Mouse (Mus musculus) forebrain, embryonic 13.5 days (tissue): ENCODE results near the gene Slc4a4. TPM values are rescaled to one million over a fixed set of nuclear protein-coding genes. Genes with fewer than 3 reads are reported as not detected.

Source experiments
- ATAC-seq: fragments of 200-750 bp; cut with Nextera tagmentation; 2 replicates; pipeline ENCODE4 v1.8.0; 2017
- H3K27ac ChIP-seq: fragments of 300-500 bp; sonication (generic); 2 replicates; pipeline ENCODE4 v1.5.1; 2015; ENCODE audit warnings: inconsistent platforms, mild to moderate bottlenecking, moderate library complexity
- H3K27me3 ChIP-seq: fragments of 300-500 bp; sonication (generic); 2 replicates; pipeline ENCODE4 v1.6.1; 2015; ENCODE audit warnings: mild to moderate bottlenecking, inconsistent platforms
- H3K36me3 ChIP-seq: fragments of 300-500 bp; sonication (generic); 2 replicates; pipeline ENCODE4 v1.6.1; 2015; ENCODE audit warnings: mild to moderate bottlenecking, inconsistent platforms; ENCODE audit not compliant: poor library complexity, severe bottlenecking
- H3K4me1 ChIP-seq: fragments of 300-500 bp; sonication (generic); 2 replicates; pipeline ENCODE4 v1.6.1; 2015; ENCODE audit warnings: inconsistent platforms
- H3K4me2 ChIP-seq: fragments of 300-500 bp; sonication (generic); 2 replicates; pipeline ENCODE4 v1.6.1; 2015; ENCODE audit warnings: inconsistent platforms, mild to moderate bottlenecking, moderate library complexity
- H3K4me3 ChIP-seq: fragments of 300-500 bp; sonication (generic); 2 replicates; pipeline ENCODE4 v1.5.1; 2015; ENCODE audit warnings: mild to moderate bottlenecking, inconsistent platforms
- H3K9ac ChIP-seq: fragments of 300-500 bp; sonication (generic); 2 replicates; pipeline ENCODE4 v1.6.1; 2015; ENCODE audit warnings: mild to moderate bottlenecking, inconsistent platforms
- H3K9me3 ChIP-seq: fragments of 300-500 bp; sonication (generic); replicated peaks from 2 replicates; pipeline ENCODE4 v1.6.1; 2016; ENCODE audit warnings: inconsistent platforms
- WGBS: fragments of 180-500 bp; shearing (Covaris S2); methylation state at CpG from one replicate; pipeline ENCODE4 v1.1.7; 2015; 5-methylcytosine and 5-hydroxymethylcytosine counted together
- polyA plus RNA-seq: library from polyadenylated mRNA; unstranded; fragments of >200 nt; fragmentation: Nextera tagmentation; extraction: Ambion mirVana; gene quantifications from 2 replicates; pipeline ENCODE4 v1.2.1, GENCODE M21; 2015

The Slc4a4 gene
- polyA plus RNA-seq, 1 experiment from 2014 or later = 1.1 TPM

GRCm38 (mm10) chr5:88939782-88940181 lies 53.2 kb downstream of the Slc4a4 start:
- ATAC-seq = no peak

DNA sequence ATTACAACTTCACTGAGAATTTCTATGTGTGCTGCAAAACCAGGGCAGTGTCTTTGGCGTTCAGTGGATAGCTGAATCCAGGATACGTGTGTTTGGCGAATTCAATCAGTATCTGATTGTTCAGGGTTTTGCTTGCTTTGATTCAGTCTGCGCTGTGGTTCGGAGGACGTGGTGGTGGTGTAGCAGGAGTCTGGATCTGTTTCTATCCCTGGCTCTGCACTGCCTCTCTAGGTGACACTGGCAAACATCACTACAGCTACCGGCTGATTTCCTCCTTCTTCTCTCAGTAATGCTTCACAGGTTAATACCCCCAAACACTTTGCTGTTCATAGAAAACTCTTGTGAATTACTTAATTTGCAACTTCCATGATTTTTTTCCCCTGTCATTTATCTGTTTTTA lies 55.3 kb downstream of the Slc4a4 start:
- 86% methylated on average over 7 of the region's 7 CpGs for WGBS
- no peak overlapping the region for H3K27ac ChIP-seq

More at GRCm38 (mm10) chr5:88939782-88940181, 53.2 kb downstream of the Slc4a4 start:
- Histone ChIP-seq H3K9me3 (no peaks in the 10 kb centered on the region), H3K27me3 (no peaks in the 10 kb centered on the region), H3K36me3 (no peaks in the 10 kb centered on the region), H3K4me3 (no peak overlapping the region), H3K9ac (no peak overlapping the region), H3K4me2 (no peak overlapping the region), H3K27ac (no peak overlapping the region), H3K4me1 (no peaks in the 10 kb centered on the region)
- WGBS = 89% methylated on average over 2 of the region's 2 CpGs

DNA sequence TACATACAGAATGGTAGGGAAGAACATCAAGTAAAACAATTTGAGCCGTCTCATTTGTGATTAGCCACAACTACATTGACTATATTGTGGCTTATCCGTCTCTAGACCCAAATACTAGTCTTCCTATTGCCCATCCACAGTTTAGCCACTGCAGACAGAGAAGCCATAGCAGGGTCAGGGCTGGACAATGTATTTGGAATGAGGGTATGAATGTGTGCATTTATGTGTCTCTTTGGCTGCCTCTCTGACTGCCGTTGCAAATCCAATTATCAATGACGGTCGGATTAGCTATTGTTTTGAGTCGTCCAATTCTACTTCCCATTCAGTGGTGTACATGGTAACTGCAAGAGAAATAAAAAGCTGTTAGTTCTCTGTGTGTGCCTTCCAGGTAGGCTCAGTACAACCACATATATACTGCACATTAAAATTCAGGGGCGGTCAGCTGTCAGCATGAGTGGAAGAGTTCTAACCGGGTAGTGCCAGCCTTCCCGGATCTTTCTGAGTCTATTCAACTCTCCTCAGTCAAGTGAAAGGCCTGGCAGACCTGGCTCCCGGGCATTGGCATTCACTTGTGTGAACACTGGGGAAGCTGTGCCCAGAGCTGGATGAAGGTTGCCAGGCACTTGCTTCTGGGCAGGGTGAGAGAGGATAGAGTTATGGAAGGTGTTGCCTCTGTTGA lies 59.2 kb downstream of the Slc4a4 start:
- Histone ChIP-seq H3K27ac (no peak overlapping the region), H3K4me3 (no peak overlapping the region), H3K27me3 (no peaks in the 10 kb centered on the region), H3K9me3 (no peaks in the 10 kb centered on the region), H3K4me1 (peaks cover 8% of the 10 kb centered on the region; the same call in 1 of the 2 replicates), H3K36me3 (no peaks in the 10 kb centered on the region), H3K4me2 (no peak overlapping the region), H3K9ac (no peak overlapping the region)
- peak; percentile 79 for ATAC-seq
- WGBS = 35% methylated on average over 10 of the region's 10 CpGs

More for the DNA sequence above, 55.3 kb downstream of the Slc4a4 start:
- H3K4me3 ChIP-seq = no peak overlapping the region
- no peaks in the 10 kb centered on the region for H3K9me3 ChIP-seq
- no peak overlapping the region for H3K9ac ChIP-seq
- peaks cover 8% of the 10 kb centered on the region; the same call in 1 of the 2 replicates for H3K4me1 ChIP-seq
- H3K4me2 ChIP-seq = no peak overlapping the region
- no peaks in the 10 kb centered on the region for H3K27me3 ChIP-seq
- H3K36me3 ChIP-seq = no peaks in the 10 kb centered on the region
- no peak for ATAC-seq

GRCm38 (mm10) chr5:88950337-88950736 lies 63.7 kb downstream of the Slc4a4 start:
- ATAC-seq = peak; percentile 72; the same call in 1 of the 2 replicates
- no peaks in the 10 kb centered on the region for H3K27me3 ChIP-seq
- H3K4me1 ChIP-seq = peaks cover 8% of the 10 kb centered on the region; the same call in 1 of the 2 replicates
- H3K27ac ChIP-seq = no peak overlapping the region
- H3K9me3 ChIP-seq = no peaks in the 10 kb centered on the region
- WGBS = 92% methylated on average over 7 of the region's 7 CpGs
- H3K9ac ChIP-seq = no peak overlapping the region
- H3K4me2 ChIP-seq = no peak overlapping the region
- H3K4me3 ChIP-seq = no peak overlapping the region
- no peaks in the 10 kb centered on the region for H3K36me3 ChIP-seq

DNA sequence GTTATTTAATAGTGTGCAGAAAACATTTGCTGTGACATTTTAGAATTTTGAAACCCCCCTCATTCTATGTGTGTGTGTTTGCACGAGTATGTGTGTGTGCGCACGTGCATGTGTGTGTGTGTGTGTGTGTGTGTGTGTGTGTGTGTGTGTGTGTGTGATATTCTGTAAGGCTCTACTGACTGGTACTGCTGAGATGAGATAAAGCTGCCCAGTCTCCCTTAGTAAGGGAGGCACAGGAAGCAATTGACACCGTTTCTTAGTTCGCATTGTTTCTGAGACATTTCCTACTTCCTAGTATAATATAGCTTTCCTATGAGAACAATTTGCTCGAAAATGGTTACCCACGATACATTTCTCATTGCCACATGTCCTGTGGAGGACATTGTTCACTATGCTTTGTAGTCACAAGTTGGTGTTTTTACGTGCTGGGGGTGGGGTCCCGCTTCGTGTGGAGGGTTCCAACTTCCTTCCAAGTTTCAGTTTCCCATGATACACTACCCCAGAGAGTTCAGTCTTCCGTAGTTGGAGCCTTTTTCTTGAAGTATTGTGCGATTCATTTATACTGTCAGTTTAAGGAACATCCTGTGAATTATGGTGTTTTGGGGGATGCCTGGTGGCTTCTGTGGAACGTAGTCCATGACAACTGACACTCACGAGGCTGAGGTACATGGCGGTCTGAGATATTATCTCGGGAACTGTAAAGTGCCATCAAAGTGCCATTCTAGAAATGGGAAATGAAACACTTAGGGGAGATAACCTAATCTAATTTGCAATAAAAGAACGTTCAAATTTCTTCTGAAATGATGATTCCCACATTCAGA lies 66.3 kb downstream of the Slc4a4 start:
- ATAC-seq = no peak
- no peak overlapping the region for H3K9ac ChIP-seq
- no peaks in the 10 kb centered on the region for H3K4me1 ChIP-seq
- no peak overlapping the region for H3K27ac ChIP-seq
- WGBS = 91% methylated on average over 17 of the region's 17 CpGs
- no peaks in the 10 kb centered on the region for H3K27me3 ChIP-seq
- no peaks in the 10 kb centered on the region for H3K9me3 ChIP-seq
- no peaks in the 10 kb centered on the region for H3K36me3 ChIP-seq
- no peak overlapping the region for H3K4me2 ChIP-seq
- no peak overlapping the region for H3K4me3 ChIP-seq

- Histone ChIP-seq H3K27ac (no peak overlapping the region), H3K27me3 (no peaks in the 10 kb centered on the region), H3K36me3 (no peaks in the 10 kb centered on the region), H3K4me1 (no peaks in the 10 kb centered on the region), H3K4me2 (no peak overlapping the region), H3K9ac (no peak overlapping the region), H3K9me3 (no peaks in the 10 kb centered on the region), H3K4me3 (no peak overlapping the region)
- 92% methylated on average over 5 of the region's 5 CpGs for WGBS
- no peak for ATAC-seq
Measured at GRCm38 (mm10) chr5:88957735-88958134, 71.1 kb downstream of the Slc4a4 start.

- Histone ChIP-seq H3K36me3 (no peaks in the 10 kb centered on the region), H3K4me3 (no peak overlapping the region), H3K27ac (no peak overlapping the region), H3K4me1 (no peaks in the 10 kb centered on the region), H3K9me3 (no peaks in the 10 kb centered on the region), H3K27me3 (no peaks in the 10 kb centered on the region), H3K4me2 (no peak overlapping the region), H3K9ac (no peak overlapping the region)
- 91% methylated on average over 5 of the region's 5 CpGs for WGBS
- ATAC-seq = no peak
Measured at GRCm38 (mm10) chr5:88958966-88959365, 72.3 kb downstream of the Slc4a4 start.

GRCm38 (mm10) chr5:88959412-88959811 lies 72.8 kb downstream of the Slc4a4 start:
- no peaks in the 10 kb centered on the region for H3K4me1 ChIP-seq
- H3K27me3 ChIP-seq = no peaks in the 10 kb centered on the region
- no peak for ATAC-seq
- no peaks in the 10 kb centered on the region for H3K36me3 ChIP-seq
- H3K27ac ChIP-seq = no peak overlapping the region
- no peak overlapping the region for H3K4me2 ChIP-seq
- no peak overlapping the region for H3K9ac ChIP-seq
- WGBS = 65% methylated on average over 6 of the region's 6 CpGs
- H3K9me3 ChIP-seq = no peaks in the 10 kb centered on the region
- no peak overlapping the region for H3K4me3 ChIP-seq

- H3K27ac ChIP-seq = no peak overlapping the region
- no peaks in the 10 kb centered on the region for H3K27me3 ChIP-seq
- no peak overlapping the region for H3K4me3 ChIP-seq
- H3K9ac ChIP-seq = no peak overlapping the region
- no peaks in the 10 kb centered on the region for H3K9me3 ChIP-seq
- H3K4me1 ChIP-seq = no peaks in the 10 kb centered on the region
- no peak for ATAC-seq
- no peak overlapping the region for H3K4me2 ChIP-seq
- WGBS = 89% methylated on average over 5 of the region's 5 CpGs
- H3K36me3 ChIP-seq = no peaks in the 10 kb centered on the region
Measured at GRCm38 (mm10) chr5:88960342-88961105, 73.9 kb downstream of the Slc4a4 start.

DNA sequence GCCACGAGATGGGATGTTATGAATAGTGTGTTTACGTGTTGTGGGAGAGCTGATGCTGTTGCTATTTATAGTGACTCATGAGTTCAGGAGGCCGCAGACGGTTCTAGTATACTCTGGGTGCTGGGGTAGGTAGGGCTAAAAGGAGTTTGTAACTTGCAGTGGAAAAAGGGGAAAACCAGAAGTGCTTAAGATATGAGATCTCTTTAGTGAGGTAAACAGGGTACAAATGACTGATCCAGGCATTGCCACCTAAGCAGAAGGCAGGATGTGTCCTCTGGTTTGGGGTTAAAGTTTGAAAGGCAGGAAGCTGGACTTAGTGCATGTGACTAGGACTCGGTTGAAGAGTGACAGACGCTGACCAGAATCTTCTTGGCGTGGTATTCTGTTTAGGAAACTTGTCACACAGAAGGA lies 74.7 kb downstream of the Slc4a4 start:
- H3K4me2 ChIP-seq = no peak overlapping the region
- WGBS = 88% methylated on average over 7 of the region's 7 CpGs
- no peaks in the 10 kb centered on the region for H3K27me3 ChIP-seq
- H3K4me1 ChIP-seq = no peaks in the 10 kb centered on the region
- no peak overlapping the region for H3K27ac ChIP-seq
- no peak for ATAC-seq
- no peak overlapping the region for H3K4me3 ChIP-seq
- H3K9ac ChIP-seq = no peak overlapping the region
- no peaks in the 10 kb centered on the region for H3K36me3 ChIP-seq
- H3K9me3 ChIP-seq = no peaks in the 10 kb centered on the region

GRCm38 (mm10) chr5:88964685-88965290 lies 78.2 kb downstream of the Slc4a4 start:
- 88% methylated on average over 6 of the region's 6 CpGs for WGBS
- Histone ChIP-seq H3K4me1 (no peaks in the 10 kb centered on the region), H3K27ac (no peak overlapping the region), H3K4me2 (no peak overlapping the region), H3K4me3 (no peak overlapping the region), H3K9me3 (no peaks in the 10 kb centered on the region), H3K9ac (no peak overlapping the region), H3K36me3 (no peaks in the 10 kb centered on the region), H3K27me3 (no peaks in the 10 kb centered on the region)
- ATAC-seq = no peak
